Mouse (Mus musculus) frontal cortex, postnatal 14 days (tissue): ENCODE measurements around the gene Gpn2.

ENCODE experiments used
- DNase-seq, 2 experiments: peaks; one replicate each; pipeline ENCODE4 v3.0.0; 2022; ENCODE audit warnings: low spot score in 2 of 2

The Gpn2 gene

DNA sequence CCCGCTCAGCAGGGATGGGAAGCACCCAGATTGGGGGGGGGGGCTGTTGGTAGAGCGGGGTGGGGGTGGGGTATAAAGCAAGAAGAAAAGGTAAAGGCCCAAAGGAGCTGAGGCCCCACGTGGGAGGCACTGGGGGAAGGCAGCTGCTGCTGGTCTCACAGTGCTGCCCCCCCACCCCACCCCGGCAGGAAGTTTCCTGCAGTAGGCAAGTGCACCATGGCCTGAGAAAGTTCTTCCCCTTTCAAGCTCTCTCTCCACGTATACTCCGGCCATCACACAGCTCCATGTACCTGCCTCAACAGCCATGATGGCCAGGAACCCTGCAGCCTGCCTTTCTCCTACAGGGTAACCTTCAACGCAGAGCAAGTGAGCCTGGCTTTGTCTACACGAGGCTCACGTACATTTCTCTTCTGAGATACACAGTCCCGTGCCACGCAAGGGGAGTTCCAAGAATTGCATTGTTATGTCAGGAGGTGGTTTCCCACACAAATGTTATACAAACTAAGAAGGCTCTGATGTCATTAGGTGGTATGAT is 38.1 kb downstream of the Gpn2 start:
- no peak for DNase-seq

DNA sequence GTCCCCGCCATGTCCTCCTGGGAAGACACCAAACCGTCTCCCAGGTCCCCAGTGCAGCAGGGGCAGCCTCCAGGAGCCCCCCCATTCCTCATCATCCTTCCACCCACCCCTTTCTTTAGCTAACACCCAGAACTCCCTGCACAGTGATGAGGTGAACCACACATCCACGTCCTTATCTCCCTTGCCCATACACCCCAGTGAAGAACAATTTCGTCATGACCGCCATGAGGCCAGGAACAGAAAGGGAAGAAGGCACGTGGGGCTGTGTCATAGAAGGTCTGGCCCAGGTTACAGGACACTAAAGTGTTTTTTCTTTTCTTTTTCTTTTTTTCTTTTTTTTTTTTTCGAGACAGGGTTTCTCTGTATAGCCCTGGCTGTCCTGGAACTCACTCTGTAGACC is 40.7 kb downstream of the Gpn2 start:
- no peak for DNase-seq

DNA sequence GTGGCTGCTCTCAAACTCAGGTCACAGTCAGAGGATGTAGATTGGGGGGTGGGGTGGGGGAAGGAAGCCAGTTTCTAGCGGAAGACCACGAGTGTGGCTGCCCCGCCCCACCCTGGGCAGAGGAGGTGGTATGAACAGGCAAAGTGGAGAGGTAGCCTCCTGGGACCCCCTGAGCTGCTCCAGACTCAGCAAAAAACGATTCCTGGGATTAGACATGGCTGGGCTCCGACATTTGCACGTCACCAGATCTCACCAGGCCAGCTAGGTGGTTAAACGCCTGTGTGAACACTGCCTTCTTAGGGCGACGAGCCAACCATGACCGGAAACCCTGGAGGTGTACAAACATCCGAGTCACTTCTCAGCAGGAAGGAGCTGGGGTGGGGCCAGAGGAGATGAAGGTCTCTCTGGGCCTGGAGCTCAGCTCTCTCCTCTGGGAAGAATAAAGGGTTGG is 41.5 kb downstream of the Gpn2 start:
- no peak for DNase-seq

GRCm38 (mm10) chr4:133626221-133626620 is 42.1 kb downstream of the Gpn2 start:
- DNase-seq, result no peak

- DNase-seq, result no peak
Measured at GRCm38 (mm10) chr4:133626621-133627020, 42.5 kb downstream of the Gpn2 start.

GRCm38 (mm10) chr4:133627039-133627438 is 42.9 kb downstream of the Gpn2 start:
- DNase-seq, result no peak

GRCm38 (mm10) chr4:133628517-133628916 is 44.4 kb downstream of the Gpn2 start:
- DNase-seq, result no peak

DNA sequence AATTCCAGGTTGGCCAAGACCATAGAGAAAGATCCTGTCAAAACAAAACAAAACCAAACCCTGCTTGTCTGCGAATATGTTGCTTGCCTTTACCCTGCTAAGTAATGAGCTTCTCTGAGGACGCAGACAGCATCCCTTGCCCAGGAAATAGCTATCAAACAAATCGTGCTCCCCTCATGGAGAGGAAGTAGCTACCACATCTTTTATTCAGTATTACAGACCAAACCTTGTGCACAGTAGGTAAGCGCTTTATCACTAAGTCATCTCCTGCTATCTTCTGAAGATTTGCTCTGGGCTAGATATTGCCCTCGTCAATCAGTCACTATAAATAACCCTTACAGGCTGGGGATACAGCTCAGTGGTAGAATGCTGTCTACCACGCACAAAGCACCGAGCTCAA is 45.0 kb downstream of the Gpn2 start:
- no peak for DNase-seq

DNA sequence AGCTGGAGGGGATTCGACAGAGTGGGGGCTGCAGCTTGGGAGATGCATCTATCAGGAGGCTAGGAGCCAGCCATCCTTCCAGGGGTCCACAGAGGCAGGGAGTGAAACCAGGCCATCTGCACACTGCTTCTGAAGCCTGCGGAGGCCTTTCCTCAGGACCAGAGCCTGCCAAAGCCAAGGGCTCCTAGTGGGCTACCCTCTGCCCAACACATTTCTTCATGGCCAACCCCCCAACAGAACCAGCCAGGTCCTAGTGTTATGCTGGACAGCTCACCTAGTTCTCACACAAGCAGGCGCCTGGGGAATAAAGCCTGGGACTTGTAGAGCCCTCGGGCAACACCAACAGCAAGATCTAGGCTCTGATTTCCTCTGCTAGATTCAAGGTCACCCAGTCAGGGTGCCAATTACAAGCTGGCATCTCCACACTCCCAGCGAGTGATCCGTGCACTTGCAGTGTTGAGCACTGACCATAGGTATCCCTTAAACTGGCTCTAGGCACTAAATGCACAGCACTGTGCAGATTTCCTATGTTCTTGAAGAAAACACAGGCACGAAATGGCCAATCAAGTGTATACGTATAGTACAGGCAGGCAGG is 46.3 kb downstream of the Gpn2 start:
- no peak for DNase-seq

- DNase-seq, result no peak
Measured at GRCm38 (mm10) chr4:133631071-133631768, 47.1 kb downstream of the Gpn2 start.

DNA sequence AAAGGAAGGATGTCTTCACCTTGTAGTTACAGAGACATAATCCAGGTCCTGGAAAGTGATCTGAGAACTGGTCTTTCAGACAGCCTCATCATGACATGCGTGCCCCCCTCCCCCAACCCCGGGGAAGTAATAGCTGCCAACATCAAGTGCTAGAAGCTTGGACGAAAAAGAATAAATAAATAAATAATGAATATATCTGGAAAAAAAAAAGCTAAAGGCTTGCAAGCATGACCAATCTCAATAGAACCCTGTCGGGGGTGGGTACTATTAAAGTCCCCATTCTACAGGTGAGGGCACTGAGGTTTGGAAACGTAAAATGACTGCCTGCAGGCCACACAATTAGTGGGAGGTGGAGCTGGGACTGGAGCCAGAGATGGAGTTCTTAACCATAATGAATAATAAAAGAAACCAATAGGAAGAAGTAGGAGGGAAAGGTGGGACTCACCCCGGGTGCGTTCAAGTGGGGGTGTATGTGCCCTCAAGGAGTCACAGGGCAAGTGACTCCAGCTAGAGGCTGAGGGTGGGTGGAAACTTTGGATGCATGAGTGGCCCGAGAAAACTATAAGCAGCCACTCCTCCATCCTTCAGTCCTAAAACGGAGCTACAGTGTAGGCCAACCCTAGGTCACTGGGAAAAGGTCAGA is 47.7 kb downstream of the Gpn2 start:
- no peak for DNase-seq

DNA sequence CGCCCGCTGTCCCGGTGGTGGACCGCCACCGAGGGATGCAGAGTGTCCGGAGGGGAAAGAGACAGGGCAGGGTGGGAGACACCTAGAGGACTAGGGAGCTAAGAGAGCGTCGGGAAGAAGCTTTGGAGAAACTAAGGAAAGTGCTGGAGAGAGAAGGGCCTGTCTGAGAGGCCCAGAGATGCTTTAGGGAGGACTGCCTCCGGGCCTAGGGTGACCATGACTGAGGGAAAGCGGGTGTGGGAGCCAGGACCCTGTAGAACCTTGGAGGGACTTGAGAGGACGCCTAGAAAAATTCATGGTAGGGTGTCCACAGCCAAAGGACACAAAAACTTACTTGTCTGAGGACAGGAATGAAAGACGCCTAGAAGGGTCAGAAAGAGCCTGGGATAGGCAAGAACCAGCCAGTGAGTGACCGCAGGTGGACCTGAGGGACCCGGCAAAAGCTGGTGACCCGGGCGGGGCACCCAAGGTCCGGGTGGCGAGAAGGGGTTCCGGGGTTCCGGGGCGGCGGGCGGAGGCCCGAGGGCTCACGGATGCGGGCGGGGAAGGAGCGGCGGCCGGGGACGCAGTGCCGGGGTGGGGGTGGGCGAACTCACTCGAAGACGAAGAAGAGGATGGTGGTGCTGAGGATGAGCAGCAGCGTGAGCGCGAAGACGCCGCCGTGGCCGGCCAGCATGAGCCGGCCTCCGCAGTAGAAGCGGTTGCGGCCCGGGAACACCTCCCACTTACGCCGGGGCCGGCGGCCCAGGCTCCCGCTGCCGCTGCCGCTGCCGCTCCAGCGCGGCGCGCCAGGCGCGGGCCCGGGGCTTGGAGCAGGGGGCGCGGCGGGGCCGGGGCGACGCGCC is 48.5 kb downstream of the Gpn2 start:
- DNase-seq, result no peak

DNA sequence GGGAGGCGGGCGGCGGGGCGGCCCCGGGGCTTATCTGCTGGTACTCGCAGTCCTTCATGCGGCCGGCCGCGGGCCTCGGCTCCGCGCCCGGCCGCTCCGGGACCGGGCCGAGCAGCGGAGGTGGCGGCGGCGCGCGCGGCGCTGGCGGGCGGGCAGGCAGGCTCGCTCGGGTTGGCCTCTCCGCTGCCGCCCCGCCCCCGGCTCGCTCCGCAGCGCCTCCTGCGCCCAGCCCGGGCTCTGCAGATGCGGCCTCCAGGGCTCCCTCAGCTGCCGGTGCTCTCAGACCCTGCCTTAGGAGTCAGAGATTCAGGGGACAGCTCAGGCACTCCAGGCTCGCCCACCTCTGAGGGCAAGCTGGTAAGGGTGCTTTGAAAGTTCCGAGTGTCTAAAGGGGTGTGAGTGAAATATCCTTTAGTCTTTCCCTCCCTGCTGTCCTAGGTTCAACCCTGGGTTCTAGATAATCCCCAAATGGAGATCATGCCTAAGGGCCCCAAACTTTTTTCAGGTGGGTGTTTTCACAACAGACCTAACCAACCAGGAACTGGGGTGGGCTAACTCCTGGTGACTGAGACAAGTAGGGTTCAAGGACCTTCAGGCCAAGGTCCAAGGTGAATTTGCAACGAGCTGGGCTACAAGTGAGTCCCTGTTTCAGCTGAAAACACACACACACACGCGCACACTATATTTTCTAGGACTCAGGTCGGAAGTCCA is 49.3 kb downstream of the Gpn2 start:
- DNase-seq, result peak; percentile 61 to 80

GRCm38 (mm10) chr4:133634043-133634410 is 49.9 kb downstream of the Gpn2 start:
- DNase-seq, result no peak
